Mouse (Mus musculus) v-Abl transformed pro-B cells (cell line): Measurements from ENCODE around the gene Obp2a.
"Not testable (repeated sequence)": the region's sequence is repeated elsewhere in the genome, so short reads cannot be mapped to it uniquely, and the experiment has no call there.

Source experiments
- in situ Hi-C, 2 experiments: fragments of 400-800 bp; cut with MboI; formaldehyde crosslinking; loops; one replicate each; pipeline ENCODE4 v1.15.1; 2025; ENCODE audit not compliant: unreplicated experiment in 2 of 2

The Obp2a gene

DNA sequence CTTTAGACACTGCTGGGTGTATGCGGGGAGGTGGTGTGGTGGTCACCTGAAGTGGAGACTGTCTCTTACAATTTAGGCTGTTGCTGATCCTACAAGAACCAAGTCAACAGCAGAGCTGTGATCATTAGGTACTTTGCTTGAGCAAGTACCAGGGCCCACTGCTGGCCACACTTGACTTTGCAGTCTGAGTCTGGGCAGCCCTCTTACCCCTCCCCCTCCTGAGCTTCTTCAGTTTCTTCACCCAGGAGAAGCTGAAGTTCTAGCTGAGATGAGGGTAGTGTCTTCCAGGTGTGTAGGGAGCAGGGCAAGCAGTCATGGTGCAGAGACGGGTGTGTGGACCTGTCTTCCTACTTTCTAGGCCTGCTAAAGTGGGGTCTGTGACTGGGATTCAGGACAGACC, 8.3 kb downstream of the Obp2a start:
- in situ Hi-C loops: no loop called here

DNA sequence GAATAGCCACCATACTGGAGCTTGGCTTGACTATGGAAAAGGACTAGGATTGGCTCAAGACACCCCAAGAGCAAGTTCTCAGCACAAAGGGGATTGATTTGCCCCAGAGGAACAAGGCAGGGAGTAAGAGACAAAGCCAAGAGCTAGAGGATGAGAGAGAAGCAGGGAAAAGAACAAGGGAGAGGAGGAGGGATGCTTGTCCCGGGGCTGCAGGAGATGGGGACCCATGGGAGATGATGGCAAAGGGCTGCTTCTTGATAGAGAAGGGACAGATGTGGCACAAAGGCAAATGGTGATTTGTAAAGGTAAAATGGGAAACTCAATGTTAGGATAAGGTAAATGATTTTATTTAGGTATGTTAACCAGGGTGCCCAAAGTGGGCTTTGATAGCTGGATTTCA, 9.2 kb downstream of the Obp2a start:
- in situ Hi-C loops: not testable (repeated sequence)

GRCm38 (mm10) chr2:25709791-25710190, 9.9 kb downstream of the Obp2a start:
- in situ Hi-C loops: not testable (repeated sequence)

- in situ Hi-C loops: not testable (repeated sequence)
These were observed 11.8 kb downstream of the Obp2a start for GRCm38 (mm10) chr2:25711641-25712040.

DNA sequence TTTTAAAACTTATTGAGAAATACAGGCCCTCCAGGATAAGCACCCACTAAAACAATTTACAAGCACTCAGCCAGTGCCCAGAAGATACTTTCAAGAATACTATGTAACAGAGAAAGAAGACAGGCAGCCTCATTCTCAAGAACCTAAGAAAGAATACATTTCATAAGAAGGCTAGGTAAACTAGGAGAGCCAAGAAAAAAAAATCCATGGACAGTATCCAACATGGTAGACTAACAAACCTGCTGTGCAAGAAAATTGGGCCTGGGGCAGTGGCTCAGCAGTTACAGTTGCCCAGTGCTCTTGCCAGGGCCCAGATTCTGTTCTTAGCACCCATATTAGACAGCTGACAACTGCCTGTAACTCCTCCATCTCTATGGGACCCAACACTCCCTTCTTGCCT, 17.4 kb downstream of the Obp2a start:
- in situ Hi-C loops: no loop called here

- in situ Hi-C loops: no loop called here
These were observed 33.5 kb downstream of the Obp2a start for GRCm38 (mm10) chr2:25733199-25733930.

DNA sequence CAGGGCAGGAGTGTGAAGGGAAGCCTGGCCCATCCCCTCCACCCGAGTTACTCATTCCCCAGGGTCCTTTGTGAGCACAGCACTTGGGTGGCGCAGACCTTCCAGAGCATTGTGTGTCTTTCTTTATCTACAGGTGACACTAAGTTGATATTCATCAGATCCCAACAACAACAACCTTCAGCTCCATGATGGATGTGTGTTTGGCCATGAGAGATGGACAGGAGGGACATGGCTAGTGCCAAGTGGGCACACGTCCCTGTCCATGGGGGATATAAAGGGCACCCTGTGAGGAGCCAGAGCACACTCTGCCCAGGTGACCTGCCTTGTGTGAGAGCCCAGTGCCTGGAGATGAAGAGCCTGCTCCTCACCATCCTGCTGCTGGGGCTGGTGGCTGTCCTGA, 36.9 kb downstream of the Obp2a start, which contains the start of gene Obp2b:
Gene Obp2b, plus strand, starts transcription at position 301 of the 400 bp plus-strand sequence.
- in situ Hi-C loops: not testable (repeated sequence)

- in situ Hi-C loops: no loop called here
These were observed 41.8 kb downstream of the Obp2a start for GRCm38 (mm10) chr2:25741671-25742070.
